ENCODE assay signal across 14 mouse cellular contexts in the genomic region with DNA sequence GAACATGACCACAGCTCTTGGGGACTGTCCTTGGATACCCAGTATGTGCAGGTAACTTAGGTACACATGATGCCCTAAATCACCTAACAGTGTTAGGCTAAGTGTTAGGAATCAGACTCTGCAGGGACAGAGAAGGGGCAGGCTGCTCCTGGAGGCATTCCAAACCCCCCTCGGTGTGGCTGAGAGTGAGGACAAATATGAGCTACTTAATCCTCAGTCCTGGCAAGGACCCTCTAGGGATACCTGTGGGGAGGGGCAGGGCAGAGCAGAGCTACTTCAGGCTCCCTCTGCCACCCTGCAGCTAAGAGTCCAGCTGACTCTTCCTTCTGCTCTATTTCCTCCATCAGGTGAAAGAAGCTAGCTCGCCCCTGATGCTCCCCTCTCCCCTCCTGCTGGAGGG. TPM values are rescaled to one million over a fixed set of nuclear protein-coding genes. Genes with fewer than 3 reads are reported as not detected.
A peak's percentile ranks its signal among the peaks of the same experiment; 100 is the strongest.
DNase-seq lines count a peak whose midpoint lies in the region; ATAC-seq and TF ChIP-seq lines count a peak whose summit lies in the region.
"Had no signal": no experiment of that assay in that cellular context is flagged by ENCODE, and none has a peak within 500 bp of the region (broad histone marks: within the 10 kb centered on the region; RNA-seq: fewer than 3 reads in every experiment).

No protein-coding gene starts in this region.

- H3K27me3 ChIP-seq in hindbrain, postnatal 0 days (ENCODE audit: insufficient read depth, low read length) = no peaks in the 10 kb centered on the region

- TF ChIP-seq POLR2A in brain, embryonic 14.5 days (IDR thresholded peaks at IDR 0.05; ENCODE audit: borderline replicate concordance, extremely low read depth, insufficient read depth, insufficient read length, poor library complexity, severe bottlenecking) = no peak

- no peak overlapping the region for H3K4me2 ChIP-seq in hindbrain, postnatal 0 days (ENCODE audit: low read depth, low read length)
- H3K4me2 ChIP-seq: limb, embryonic 12.5 days; liver, embryonic 15.5 days had no signal

- H3K4me1 ChIP-seq in hindbrain, postnatal 0 days (ENCODE audit: insufficient read depth, low read length) = peaks cover 11% of the 10 kb centered on the region; the same call in 1 of the 2 replicates
- H3K4me1 ChIP-seq: limb, embryonic 12.5 days; liver, embryonic 15.5 days had no signal

- H3K9me3 ChIP-seq in hindbrain, postnatal 0 days (ENCODE audit: low read length) = no peaks in the 10 kb centered on the region
- H3K9me3 ChIP-seq: heart, embryonic 10.5 days; limb, embryonic 12.5 days; liver, embryonic 15.5 days had no signal

- no peak overlapping the region for H3K4me3 ChIP-seq in hindbrain, postnatal 0 days (ENCODE audit: low read length)
- H3K4me3 ChIP-seq: heart, embryonic 10.5 days; limb, embryonic 12.5 days; liver, embryonic 15.5 days had no signal

- no peak for TF ChIP-seq CTCF in brain, embryonic 14.5 days (IDR thresholded peaks at IDR 0.05; ENCODE audit: borderline replicate concordance, extremely low read depth, insufficient read depth, insufficient read length)
- TF ChIP-seq CTCF in hindbrain, postnatal 0 days (IDR thresholded peaks at IDR 0.05; ENCODE audit: low read depth) = no peak

- no peak for ATAC-seq in hindbrain, postnatal 0 days

- no peaks in the 10 kb centered on the region for H3K36me3 ChIP-seq in hindbrain, postnatal 0 days (ENCODE audit: insufficient read depth, low read length)
- H3K36me3 ChIP-seq: heart, embryonic 10.5 days; limb, embryonic 12.5 days; liver, embryonic 15.5 days had no signal

- 21% methylated on average over 2 of the region's 2 CpGs for WGBS in hindbrain, postnatal 0 days

- peak; percentile 36 for DNase-seq in heart, adult 11 months
- DNase-seq in heart, postnatal 4 days = no peak
- peak; percentile 22 for DNase-seq in brain, embryonic 14.5 days (ENCODE audit: low read depth)
- DNase-seq in cerebellum, adult 18-20 months = peak; percentile 54 to 68
- no peak for DNase-seq in hindbrain, postnatal 0 days (ENCODE audit: low spot score)
- DNase-seq in spleen, adult 12 weeks (ENCODE audit: low spot score) = no peak
- DNase-seq in kidney, postnatal 14 days = no peak
- DNase-seq: kidney, adult 11 months; lung, postnatal 36 days; right cerebral cortex, postnatal 25 days had no signal

- H3K27ac ChIP-seq in hindbrain, postnatal 0 days = peak overlapping the region; percentile 75; the same call in 1 of the 2 replicates
- H3K27ac ChIP-seq: heart, embryonic 10.5 days; limb, embryonic 12.5 days; liver, embryonic 15.5 days had no signal

- H3K9ac ChIP-seq in hindbrain, postnatal 0 days (replicated peaks; ENCODE audit: low read length) = no peak overlapping the region
- H3K9ac ChIP-seq: limb, embryonic 12.5 days; liver, embryonic 15.5 days had no signal

RNA-seq across cellular contexts. Expression of a gene that starts 46.3 kb away (rescaled TPM):
- under 1 TPM; 0.21 to 0.61 TPM for total RNA-seq in heart, postnatal 4 days (2021)
- polyA plus RNA-seq in brain, embryonic 14.5 days (2012; rRNA removed) = 8.9 and 13.3 TPM in 2 replicates
- total RNA-seq in hindbrain, postnatal 0 days (2014; rRNA removed) = 42.6 and 44.3 TPM in 2 replicates
- polyA plus RNA-seq in hindbrain, postnatal 0 days (2015; fragmentation: Nextera tagmentation; extraction: Ambion mirVana) = 13.3 and 16.6 TPM in 2 replicates
- total RNA-seq: neutrophil, adult 5-6 weeks had no signal
- polyA plus RNA-seq: limb, embryonic 12.5 days; liver, embryonic 15.5 days had no signal

Comparison
In these comparisons a context has a peak if more than half of its experiments do, and no peak if none do; other contexts are left out.
1. DNase-seq: peak in heart, adult 11 months (single experiment), brain, embryonic 14.5 days (single experiment) and cerebellum, adult 18-20 months (2 of 2); none in heart, postnatal 4 days (single experiment), hindbrain, postnatal 0 days (single experiment), spleen, adult 12 weeks (single experiment) and kidney, postnatal 14 days (single experiment).
2. RNA of a gene that starts 46.3 kb away (total RNA-seq): 42.6 to 44.3 TPM in hindbrain, postnatal 0 days; 0.21 to 0.61 TPM in heart, postnatal 4 days; every median in the first group is over 10 times any median in the second.